Mouse (Mus musculus): ENCODE data around the gene Fam198b. TPM values are rescaled to one million over a fixed set of nuclear protein-coding genes. Genes with fewer than 3 reads are reported as not detected.
A peak's percentile ranks its signal among the peaks of the same experiment; 100 is the strongest.

Fam198b gene
- total RNA-seq, 2 experiments from 2014 or later: 23.8 to 27.7 TPM

- intact Hi-C loops (cut with DNase I): loop anchor here (2.0 kb wide), 1 partner anchor 28 kb away; no protein-coding TSS in a partner anchor
- DNase-seq (ENCODE audit: low spot score): peak; percentile 39
These were observed 1.2 kb upstream of the Fam198b start for GRCm38 (mm10) chr3:79883092-79883491.

- intact Hi-C loops (cut with DNase I): loop anchor here (1.0 to 5.0 kb wide), 4 partner anchors 43 to 174 kb away; no protein-coding TSS in a partner anchor
These were observed 442 bp downstream of the Fam198b start for GRCm38 (mm10) chr3:79884761-79885189.

GRCm38 (mm10) chr3:79885686-79886356 lies 1.5 kb downstream of the Fam198b start:
- intact Hi-C loops (cut with DNase I): loop anchor here (2.0 to 5.0 kb wide), 4 partner anchors 41 to 121 kb away; no protein-coding TSS in a partner anchor
- DNase-seq (ENCODE audit: low spot score): no peak

More at GRCm38 (mm10) chr3:79884761-79885189, 442 bp downstream of the Fam198b start:
- no peak for DNase-seq (ENCODE audit: low spot score)

- intact Hi-C loops (cut with DNase I): loop anchor here (2.0 to 5.0 kb wide), 4 partner anchors 41 to 121 kb away; no protein-coding TSS in a partner anchor
- peak; percentile 42 for DNase-seq (ENCODE audit: low spot score)
These were observed 2.2 kb downstream of the Fam198b start for GRCm38 (mm10) chr3:79886357-79887091.

- intact Hi-C loops (cut with DNase I): loop anchor here (2.0 to 5.0 kb wide), 4 partner anchors 40 to 120 kb away; no protein-coding TSS in a partner anchor
- no peak for DNase-seq (ENCODE audit: low spot score)
These were observed 3.0 kb downstream of the Fam198b start for GRCm38 (mm10) chr3:79887161-79887855.

- DNase-seq (ENCODE audit: low spot score): no peak
- intact Hi-C loops (cut with DNase I): loop anchor here (2.0 to 5.0 kb wide), 5 partner anchors 19 to 119 kb away; no protein-coding TSS in a partner anchor
These were observed 3.6 kb downstream of the Fam198b start for GRCm38 (mm10) chr3:79887966-79888365.

- DNase-seq (ENCODE audit: low spot score): no peak
- intact Hi-C loops (cut with DNase I): no loop called here
These were observed 13.4 kb downstream of the Fam198b start for GRCm38 (mm10) chr3:79897534-79898370.

GRCm38 (mm10) chr3:79898514-79898913 lies 14.2 kb downstream of the Fam198b start:
- intact Hi-C loops (cut with DNase I): no loop called here
- DNase-seq (ENCODE audit: low spot score): no peak

- no peak for DNase-seq (ENCODE audit: low spot score)
- intact Hi-C loops (cut with DNase I): no loop called here
These were observed 15.6 kb downstream of the Fam198b start for GRCm38 (mm10) chr3:79899906-79900305.

- no peak for DNase-seq (ENCODE audit: low spot score)
- intact Hi-C loops (cut with DNase I): no loop called here
These were observed 16.2 kb downstream of the Fam198b start for GRCm38 (mm10) chr3:79900502-79900901.

- intact Hi-C loops (cut with DNase I): no loop called here
- DNase-seq (ENCODE audit: low spot score): no peak
These were observed 17.0 kb downstream of the Fam198b start for GRCm38 (mm10) chr3:79901321-79901720.

- intact Hi-C loops (cut with DNase I): no loop called here
These were observed 17.4 kb downstream of the Fam198b start for GRCm38 (mm10) chr3:79901734-79902133.

GRCm38 (mm10) chr3:79903803-79904202 lies 19.5 kb downstream of the Fam198b start:
- intact Hi-C loops (cut with DNase I): no loop called here
- no peak for DNase-seq (ENCODE audit: low spot score)

More at GRCm38 (mm10) chr3:79901734-79902133, 17.4 kb downstream of the Fam198b start:
- no peak for DNase-seq (ENCODE audit: low spot score)

GRCm38 (mm10) chr3:79904238-79904757 lies 20.0 kb downstream of the Fam198b start:
- intact Hi-C loops (cut with DNase I): no loop called here
- DNase-seq (ENCODE audit: low spot score): no peak

- intact Hi-C loops (cut with DNase I): no loop called here
- no peak for DNase-seq (ENCODE audit: low spot score)
These were observed 21.1 kb downstream of the Fam198b start for GRCm38 (mm10) chr3:79905397-79905796.

- no peak for DNase-seq (ENCODE audit: low spot score)
- intact Hi-C loops (cut with DNase I): loop anchor here (2.0 kb wide), 1 partner anchor 18 kb away; no protein-coding TSS in a partner anchor
These were observed 22.1 kb downstream of the Fam198b start for GRCm38 (mm10) chr3:79906250-79907045.

- intact Hi-C loops (cut with DNase I): loop anchor here (2.0 kb wide), 1 partner anchor 18 kb away; no protein-coding TSS in a partner anchor
- DNase-seq (ENCODE audit: low spot score): no peak
These were observed 22.9 kb downstream of the Fam198b start for GRCm38 (mm10) chr3:79907223-79907622.
